Mouse (Mus musculus): ENCODE measurements at regions not wholly inside any gene's neighbourhood (a gene's known extent, or its start where the extent isn't known, plus 50 kb on each side); places are given as distances from the start of the nearest gene placed in this dataset.

GRCm38 (mm10) chr8:74639276-74639675 is 233.7 kb upstream of the Isx start:
- ATAC-seq (ENCODE audit: low FRiP score, low read depth): no peak

GRCm38 (mm10) chr8:74640636-74641035 is 232.3 kb upstream of the Isx start:
- no peak for ATAC-seq (ENCODE audit: low FRiP score, low read depth)
- H3K27me3 ChIP-seq: no peaks in the 10 kb centered on the region
- WGBS: 41% methylated on average over 1 of the region's 1 CpGs
- no peak overlapping the region for H3K9ac ChIP-seq (replicated peaks)
- no peak overlapping the region for H3K4me3 ChIP-seq
- no peaks in the 10 kb centered on the region for H3K9me3 ChIP-seq
- no peaks in the 10 kb centered on the region for H3K4me1 ChIP-seq
- H3K4me2 ChIP-seq (replicated peaks): no peak overlapping the region
- H3K36me3 ChIP-seq: no peaks in the 10 kb centered on the region
- no peak overlapping the region for H3K27ac ChIP-seq (replicated peaks)

More at GRCm38 (mm10) chr8:74639276-74639675, 233.7 kb upstream of the Isx start:
- no peak overlapping the region for H3K27ac ChIP-seq (replicated peaks)
- no peak overlapping the region for H3K9ac ChIP-seq (replicated peaks)
- no peaks in the 10 kb centered on the region for H3K4me1 ChIP-seq
- no peaks in the 10 kb centered on the region for H3K9me3 ChIP-seq
- no peaks in the 10 kb centered on the region for H3K27me3 ChIP-seq
- H3K4me3 ChIP-seq: no peak overlapping the region
- WGBS: 86% methylated on average over 2 of the region's 2 CpGs
- no peaks in the 10 kb centered on the region for H3K36me3 ChIP-seq
- H3K4me2 ChIP-seq (replicated peaks): no peak overlapping the region

GRCm38 (mm10) chr8:74659950-74660349 is 213.0 kb upstream of the Isx start:
- no peaks in the 10 kb centered on the region for H3K36me3 ChIP-seq
- no peaks in the 10 kb centered on the region for H3K4me1 ChIP-seq
- H3K27me3 ChIP-seq: no peaks in the 10 kb centered on the region
- H3K27ac ChIP-seq (replicated peaks): no peak overlapping the region
- H3K4me2 ChIP-seq (replicated peaks): no peak overlapping the region
- no peak for ATAC-seq (ENCODE audit: low FRiP score, low read depth)
- no peaks in the 10 kb centered on the region for H3K9me3 ChIP-seq
- no peak overlapping the region for H3K4me3 ChIP-seq
- 88% methylated on average over 1 of the region's 1 CpGs for WGBS
- H3K9ac ChIP-seq (replicated peaks): no peak overlapping the region

DNA sequence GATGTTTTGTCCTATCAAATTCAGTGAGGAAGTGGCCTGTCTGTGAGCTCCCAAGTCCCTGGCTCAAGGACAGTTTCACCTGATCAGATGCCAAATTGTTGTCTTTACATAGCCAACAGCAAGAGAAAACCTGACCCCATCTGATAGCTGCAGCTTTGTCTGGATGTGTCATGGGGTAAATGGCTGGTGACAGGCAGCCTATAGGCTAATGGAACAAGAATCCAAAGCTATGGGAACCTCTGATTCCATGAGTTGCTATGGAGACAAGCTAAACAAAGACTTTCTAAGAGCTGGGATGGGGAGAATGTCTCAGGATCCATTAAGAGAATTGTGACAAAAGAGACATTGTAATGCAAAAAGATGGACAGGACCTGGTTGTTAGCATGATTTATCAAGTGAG is 184.6 kb upstream of the Isx start:
- peak; percentile 66; the same call in 1 of the 2 replicates for ATAC-seq (ENCODE audit: low FRiP score, low read depth)
- Histone ChIP-seq H3K4me1 (0 out of 2 replicates have a peak, but pooled peaks cover 3% of the 10 kb centered on the region), H3K4me3 (no peak overlapping the region), H3K36me3 (no peaks in the 10 kb centered on the region), H3K27me3 (no peaks in the 10 kb centered on the region), H3K27ac (replicated peaks) (no peak overlapping the region), H3K9ac (replicated peaks) (no peak overlapping the region), H3K4me2 (replicated peaks) (no peak overlapping the region), H3K9me3 (no peaks in the 10 kb centered on the region)

- Histone ChIP-seq H3K27me3 (no peaks in the 10 kb centered on the region), H3K9ac (replicated peaks) (no peak overlapping the region), H3K27ac (replicated peaks) (no peak overlapping the region), H3K9me3 (no peaks in the 10 kb centered on the region), H3K4me1 (no peaks in the 10 kb centered on the region), H3K4me3 (no peak overlapping the region), H3K4me2 (replicated peaks) (no peak overlapping the region), H3K36me3 (no peaks in the 10 kb centered on the region)
- no peak for ATAC-seq (ENCODE audit: low FRiP score, low read depth)
These were observed 177.0 kb upstream of the Isx start for GRCm38 (mm10) chr8:74696001-74696400.

DNA sequence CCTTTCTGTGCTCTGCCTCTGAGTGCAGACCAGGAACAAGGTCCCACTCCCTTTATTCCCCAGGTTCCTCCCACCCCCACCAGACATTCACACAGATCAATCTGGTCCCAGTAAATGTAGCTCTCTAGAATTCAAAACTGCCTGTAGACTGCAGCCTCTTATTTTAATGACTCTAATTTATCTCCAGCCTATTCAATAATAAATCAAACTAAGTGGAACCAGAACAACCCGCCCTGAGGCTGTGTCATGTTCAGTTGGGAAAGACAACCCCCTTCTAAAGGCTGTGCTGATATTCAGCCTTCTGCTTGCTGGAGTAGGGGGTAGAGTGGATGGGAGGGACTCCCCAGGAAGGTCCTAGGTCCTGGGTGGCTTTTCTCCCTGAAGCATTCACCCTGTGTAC is 175.7 kb upstream of the Isx start:
- no peaks in the 10 kb centered on the region for H3K9me3 ChIP-seq
- H3K4me2 ChIP-seq (replicated peaks): no peak overlapping the region
- no peaks in the 10 kb centered on the region for H3K36me3 ChIP-seq
- H3K27me3 ChIP-seq: no peaks in the 10 kb centered on the region
- WGBS: 85% methylated on average over 1 of the region's 1 CpGs
- H3K4me1 ChIP-seq: no peaks in the 10 kb centered on the region
- no peak overlapping the region for H3K9ac ChIP-seq (replicated peaks)
- no peak overlapping the region for H3K27ac ChIP-seq (replicated peaks)
- ATAC-seq (ENCODE audit: low FRiP score, low read depth): no peak
- H3K4me3 ChIP-seq: no peak overlapping the region

- Histone ChIP-seq H3K9me3 (no peaks in the 10 kb centered on the region), H3K4me2 (replicated peaks) (no peak overlapping the region), H3K27me3 (no peaks in the 10 kb centered on the region), H3K27ac (replicated peaks) (no peak overlapping the region), H3K4me1 (no peaks in the 10 kb centered on the region), H3K9ac (replicated peaks) (no peak overlapping the region), H3K36me3 (no peaks in the 10 kb centered on the region), H3K4me3 (no peak overlapping the region)
- no peak for ATAC-seq (ENCODE audit: low FRiP score, low read depth)
- WGBS: 78% methylated on average over 3 of the region's 3 CpGs
These were observed 160.4 kb upstream of the Isx start for GRCm38 (mm10) chr8:74712617-74713016.

GRCm38 (mm10) chr8:74716030-74716429 is 156.9 kb upstream of the Isx start:
- no peak overlapping the region for H3K27ac ChIP-seq (replicated peaks)
- 66% methylated on average over 5 of the region's 5 CpGs for WGBS
- H3K4me1 ChIP-seq: no peaks in the 10 kb centered on the region
- no peak overlapping the region for H3K9ac ChIP-seq (replicated peaks)
- no peaks in the 10 kb centered on the region for H3K9me3 ChIP-seq
- no peak overlapping the region for H3K4me3 ChIP-seq
- H3K36me3 ChIP-seq: no peaks in the 10 kb centered on the region
- H3K4me2 ChIP-seq (replicated peaks): no peak overlapping the region
- H3K27me3 ChIP-seq: no peaks in the 10 kb centered on the region
- no peak for ATAC-seq (ENCODE audit: low FRiP score, low read depth)

GRCm38 (mm10) chr8:74764728-74765127 is 108.2 kb upstream of the Isx start:
- no peaks in the 10 kb centered on the region for H3K9me3 ChIP-seq
- no peak overlapping the region for H3K9ac ChIP-seq (replicated peaks)
- no peaks in the 10 kb centered on the region for H3K4me1 ChIP-seq
- H3K4me2 ChIP-seq (replicated peaks): no peak overlapping the region
- no peaks in the 10 kb centered on the region for H3K27me3 ChIP-seq
- ATAC-seq (ENCODE audit: low FRiP score, low read depth): no peak
- 79% methylated on average over 3 of the region's 3 CpGs for WGBS
- no peak overlapping the region for H3K27ac ChIP-seq (replicated peaks)
- no peak overlapping the region for H3K4me3 ChIP-seq
- no peaks in the 10 kb centered on the region for H3K36me3 ChIP-seq

DNA sequence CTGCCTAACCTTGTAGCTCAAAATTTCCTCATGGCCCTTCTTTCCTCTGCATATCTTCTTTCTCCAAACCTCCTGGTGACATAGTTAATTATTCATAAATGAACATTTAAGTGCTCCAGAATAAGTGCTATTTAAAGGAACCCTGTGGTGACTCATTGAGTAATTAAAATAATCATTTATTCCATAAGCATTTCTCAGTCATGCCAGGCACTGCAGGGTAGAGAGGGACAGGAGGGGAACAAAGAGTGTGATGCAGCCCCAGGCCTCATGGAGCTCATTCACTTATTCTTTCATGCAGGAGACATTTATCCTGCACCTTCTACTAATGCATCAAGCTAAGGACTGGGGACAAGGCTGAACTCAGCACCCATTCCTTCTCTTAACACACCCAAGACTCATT is 97.4 kb upstream of the Isx start:
- H3K27me3 ChIP-seq: no peaks in the 10 kb centered on the region
- H3K9me3 ChIP-seq: no peaks in the 10 kb centered on the region
- H3K4me3 ChIP-seq: no peak overlapping the region
- no peak overlapping the region for H3K4me2 ChIP-seq (replicated peaks)
- H3K36me3 ChIP-seq: no peaks in the 10 kb centered on the region
- H3K27ac ChIP-seq (replicated peaks): no peak overlapping the region
- no peak overlapping the region for H3K9ac ChIP-seq (replicated peaks)
- no peak for ATAC-seq (ENCODE audit: low FRiP score, low read depth)
- H3K4me1 ChIP-seq: no peaks in the 10 kb centered on the region

- Histone ChIP-seq H3K27me3 (no peaks in the 10 kb centered on the region), H3K4me3 (no peak overlapping the region), H3K4me1 (no peaks in the 10 kb centered on the region), H3K27ac (replicated peaks) (no peak overlapping the region), H3K9me3 (peaks cover 16% of the 10 kb centered on the region; the same call in 1 of the 2 replicates), H3K36me3 (no peaks in the 10 kb centered on the region), H3K4me2 (replicated peaks) (no peak overlapping the region), H3K9ac (replicated peaks) (no peak overlapping the region)
- WGBS: 86% methylated on average over 1 of the region's 1 CpGs
- ATAC-seq (ENCODE audit: low FRiP score, low read depth): no peak
These were observed 91.9 kb upstream of the Isx start for GRCm38 (mm10) chr8:74781087-74781486.

- ATAC-seq (ENCODE audit: low FRiP score, low read depth): no peak; the same call in 1 of the 2 replicates
- Histone ChIP-seq H3K4me1 (no peaks in the 10 kb centered on the region), H3K27ac (replicated peaks) (no peak overlapping the region), H3K27me3 (no peaks in the 10 kb centered on the region), H3K9me3 (no peaks in the 10 kb centered on the region), H3K4me3 (no peak overlapping the region), H3K36me3 (no peaks in the 10 kb centered on the region), H3K9ac (replicated peaks) (no peak overlapping the region), H3K4me2 (replicated peaks) (no peak overlapping the region)
These were observed 64.3 kb upstream of the Isx start for GRCm38 (mm10) chr8:74808685-74809084.

- 88% methylated on average over 3 of the region's 3 CpGs for WGBS
These were observed 62.9 kb upstream of the Isx start for GRCm38 (mm10) chr8:74810054-74810453.

More at GRCm38 (mm10) chr8:74810054-74810453, 62.9 kb upstream of the Isx start:
- Histone ChIP-seq H3K27ac (replicated peaks) (no peak overlapping the region), H3K4me2 (replicated peaks) (no peak overlapping the region), H3K9ac (replicated peaks) (no peak overlapping the region), H3K36me3 (no peaks in the 10 kb centered on the region), H3K4me3 (no peak overlapping the region), H3K9me3 (no peaks in the 10 kb centered on the region), H3K27me3 (no peaks in the 10 kb centered on the region), H3K4me1 (no peaks in the 10 kb centered on the region)
- no peak for ATAC-seq (ENCODE audit: low FRiP score, low read depth)

Data from midbrain, embryonic 12.5 days (tissue).